Mouse (Mus musculus) lung, postnatal 0 days (tissue): ENCODE data around the gene Gins2.

Experiments
- CTCF ChIP-seq: IDR thresholded peaks from 2 replicates; pipeline ENCODE4 v1.5.1; 2016; ENCODE audit warnings: antibody characterized with exemption, mild to moderate bottlenecking
- EP300 ChIP-seq: IDR thresholded peaks from 2 replicates; pipeline ENCODE4 v1.6.1; 2016; ENCODE audit warnings: antibody characterized with exemption, mild to moderate bottlenecking, control low read depth

DNA sequence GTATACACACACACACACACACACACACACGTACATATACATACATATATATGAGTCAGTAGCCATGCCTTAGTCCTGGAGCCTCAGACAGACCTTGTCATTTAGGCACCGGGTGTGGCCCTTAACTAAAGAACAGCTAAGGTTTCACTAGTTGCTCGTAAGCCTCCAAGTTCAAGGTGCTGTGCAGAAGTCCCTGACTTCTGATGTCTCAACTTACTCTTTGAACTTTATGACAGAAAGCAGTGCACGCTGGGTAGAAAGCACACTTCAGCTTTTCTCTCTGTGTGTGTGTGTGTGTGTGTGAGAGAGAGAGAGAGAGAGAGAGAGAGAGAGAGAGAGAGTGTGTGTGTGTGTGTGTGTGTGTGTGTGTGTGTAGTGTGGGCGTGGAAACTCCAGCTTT, 44.9 kb downstream of the Gins2 start:
- TF ChIP-seq CTCF (no peak), EP300 (no peak)
